Mouse (Mus musculus): ENCODE results near the gene Med4.

Gene Med4

GRCm38 (mm10) chr14:73509765-73510423 is at the start of gene Med4:
TSS of gene Med4 (plus strand) at chr14:73510025.
- DNase-seq (ENCODE audit: low spot score), result peak; percentile 92

DNA sequence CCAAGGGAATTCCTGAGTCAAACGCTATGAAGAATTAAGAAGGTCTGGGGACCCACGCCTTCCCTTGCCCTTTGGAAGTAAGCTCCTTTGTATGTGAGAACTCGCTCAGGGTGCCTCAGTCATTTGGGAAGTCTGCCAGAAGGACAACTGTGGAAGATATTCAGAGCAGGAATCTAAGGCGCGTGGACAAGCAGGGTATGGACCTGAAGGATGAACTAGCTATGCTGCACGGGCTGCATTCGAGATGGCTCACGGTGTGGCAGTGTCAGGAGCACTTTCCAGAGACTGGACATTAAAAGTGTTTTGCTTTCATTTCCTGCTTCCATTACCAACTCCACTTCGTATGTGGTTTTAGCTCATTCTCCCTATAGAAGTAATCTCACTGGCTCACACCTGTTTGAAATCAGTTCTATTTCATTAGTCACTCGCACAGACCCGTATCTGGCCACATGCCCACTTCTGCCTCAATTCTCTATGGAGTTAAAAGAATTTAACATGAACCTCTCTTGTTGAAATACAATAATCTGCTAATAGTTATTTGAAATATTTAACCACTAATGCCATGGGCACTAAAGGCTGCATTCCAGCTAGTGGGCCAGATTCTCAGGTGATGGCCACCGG is 49.2 kb upstream of the Med4 start:
- DNase-seq (ENCODE audit: low spot score), result no peak

GRCm38 (mm10) chr14:73462211-73462610 is 47.6 kb upstream of the Med4 start:
- no peak for DNase-seq (ENCODE audit: low spot score)

DNA sequence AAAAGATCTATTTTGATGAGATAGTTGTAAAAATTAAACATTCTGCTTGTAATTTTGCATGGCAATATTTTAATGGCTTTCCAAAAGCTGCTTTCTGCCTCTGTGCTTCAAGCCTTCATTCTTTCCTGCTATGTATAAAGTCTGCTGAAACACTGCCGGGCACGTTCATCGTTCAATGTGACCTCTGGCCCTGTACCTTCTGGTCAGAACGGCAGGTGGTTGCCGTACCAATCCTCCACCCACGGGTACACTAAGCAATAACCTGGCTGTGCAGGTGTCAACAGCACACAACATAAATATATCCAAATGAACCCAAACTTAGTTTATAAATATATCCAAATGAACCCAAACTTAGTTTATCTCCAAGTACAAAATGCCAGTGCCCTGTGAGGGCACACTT is 42.1 kb upstream of the Med4 start:
- DNase-seq (ENCODE audit: low spot score), result no peak

GRCm38 (mm10) chr14:73469506-73469905 is 40.3 kb upstream of the Med4 start:
- peak; percentile 87 for DNase-seq (ENCODE audit: low spot score)

DNA sequence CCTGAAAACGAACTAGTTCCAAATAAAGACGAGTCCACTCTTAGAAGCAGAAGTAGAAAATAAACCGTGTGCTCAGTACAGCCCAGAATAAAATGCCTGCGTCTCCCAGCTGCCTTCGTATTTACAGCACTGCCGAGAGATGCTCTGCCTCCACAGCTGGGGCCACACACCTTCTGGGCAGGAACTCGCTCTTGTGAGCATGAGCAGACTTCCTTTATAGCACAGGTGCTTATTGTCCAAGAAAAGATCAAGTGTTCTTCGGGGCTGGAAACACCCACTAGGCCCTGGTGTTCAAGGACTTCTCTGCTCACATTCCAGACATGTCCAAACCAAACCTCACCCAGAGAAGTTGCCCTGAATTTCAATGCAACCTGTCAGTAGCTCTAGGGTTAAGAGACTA is 39.2 kb upstream of the Med4 start:
- no peak for DNase-seq (ENCODE audit: low spot score)

- no peak for DNase-seq (ENCODE audit: low spot score)
Observed at GRCm38 (mm10) chr14:73472205-73472604, 37.6 kb upstream of the Med4 start.

DNA sequence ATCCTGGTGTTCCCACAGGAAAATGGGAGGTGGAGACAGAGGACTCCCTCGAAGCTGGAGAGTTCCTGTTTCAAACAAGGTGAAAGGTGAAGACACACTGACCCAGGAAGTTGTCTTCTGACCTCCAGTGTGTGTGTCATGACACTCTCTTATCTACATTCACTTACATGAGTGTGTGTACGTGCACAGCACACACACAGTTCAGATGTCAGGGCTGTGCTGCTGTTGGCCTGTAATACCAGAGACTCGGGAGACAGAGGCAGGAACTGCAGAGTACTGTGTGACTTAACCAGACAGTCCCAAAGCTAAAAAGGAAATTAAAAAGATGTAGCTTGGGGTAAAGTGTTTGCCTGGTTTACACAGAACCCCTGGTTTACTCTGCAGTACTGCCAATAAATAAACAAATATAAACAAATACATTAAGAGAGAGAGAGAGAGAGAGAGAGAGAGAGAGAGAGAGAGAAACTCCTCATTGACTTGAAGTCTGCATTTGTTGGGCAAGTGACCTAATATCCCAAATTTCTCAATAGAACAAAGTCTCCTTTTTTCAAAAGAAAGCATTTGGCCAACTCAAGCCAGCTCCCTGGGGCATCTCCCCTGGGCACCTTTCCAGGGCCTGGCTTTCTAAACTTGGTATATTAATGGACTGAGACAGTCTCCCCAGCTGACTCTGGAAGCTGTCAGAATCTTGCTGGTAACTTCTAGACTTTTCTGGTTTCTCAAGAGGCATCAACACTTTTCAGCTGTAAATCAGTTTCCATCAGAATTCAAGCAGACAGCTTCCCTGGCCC is 36.0 kb upstream of the Med4 start:
- DNase-seq (ENCODE audit: low spot score), result no peak

- peak; percentile 37 for DNase-seq (ENCODE audit: low spot score)
Observed at GRCm38 (mm10) chr14:73474636-73475093, 35.2 kb upstream of the Med4 start.

- no peak for DNase-seq (ENCODE audit: low spot score)
Observed at GRCm38 (mm10) chr14:73475506-73475905, 34.3 kb upstream of the Med4 start.

DNA sequence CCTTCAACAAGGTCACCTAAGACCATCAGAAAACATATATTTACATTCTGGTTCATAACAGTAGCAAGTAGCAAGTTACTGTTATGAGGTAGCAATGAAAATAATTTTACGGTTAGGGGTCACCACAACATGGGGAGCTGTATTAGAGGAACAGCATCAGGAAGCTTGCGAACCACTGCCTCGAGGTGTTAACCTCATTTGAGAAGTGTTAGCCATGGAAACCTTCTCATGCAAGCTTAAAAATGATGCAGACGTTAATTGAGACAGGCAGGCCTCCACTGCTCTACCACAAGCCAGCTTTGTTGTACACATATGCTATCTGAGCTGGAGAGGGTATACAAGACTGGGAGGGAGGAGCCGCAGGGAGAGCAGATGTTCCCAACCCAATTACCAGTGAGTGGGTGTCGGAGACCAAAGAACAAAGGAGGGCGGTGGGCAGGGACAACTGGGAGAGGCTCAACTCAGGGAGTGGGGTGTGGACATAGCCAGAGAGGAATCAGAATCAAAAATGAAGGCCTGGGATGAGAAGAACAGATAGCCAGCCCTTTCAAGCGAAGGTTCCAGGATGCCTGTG is 33.4 kb upstream of the Med4 start:
- DNase-seq (ENCODE audit: low spot score), result no peak

- DNase-seq (ENCODE audit: low spot score), result no peak
Observed at GRCm38 (mm10) chr14:73477077-73477476, 32.7 kb upstream of the Med4 start.

GRCm38 (mm10) chr14:73478321-73478720 is 31.5 kb upstream of the Med4 start:
- DNase-seq (ENCODE audit: low spot score), result no peak

GRCm38 (mm10) chr14:73479771-73480170 is 30.1 kb upstream of the Med4 start:
- DNase-seq (ENCODE audit: low spot score), result no peak

DNA sequence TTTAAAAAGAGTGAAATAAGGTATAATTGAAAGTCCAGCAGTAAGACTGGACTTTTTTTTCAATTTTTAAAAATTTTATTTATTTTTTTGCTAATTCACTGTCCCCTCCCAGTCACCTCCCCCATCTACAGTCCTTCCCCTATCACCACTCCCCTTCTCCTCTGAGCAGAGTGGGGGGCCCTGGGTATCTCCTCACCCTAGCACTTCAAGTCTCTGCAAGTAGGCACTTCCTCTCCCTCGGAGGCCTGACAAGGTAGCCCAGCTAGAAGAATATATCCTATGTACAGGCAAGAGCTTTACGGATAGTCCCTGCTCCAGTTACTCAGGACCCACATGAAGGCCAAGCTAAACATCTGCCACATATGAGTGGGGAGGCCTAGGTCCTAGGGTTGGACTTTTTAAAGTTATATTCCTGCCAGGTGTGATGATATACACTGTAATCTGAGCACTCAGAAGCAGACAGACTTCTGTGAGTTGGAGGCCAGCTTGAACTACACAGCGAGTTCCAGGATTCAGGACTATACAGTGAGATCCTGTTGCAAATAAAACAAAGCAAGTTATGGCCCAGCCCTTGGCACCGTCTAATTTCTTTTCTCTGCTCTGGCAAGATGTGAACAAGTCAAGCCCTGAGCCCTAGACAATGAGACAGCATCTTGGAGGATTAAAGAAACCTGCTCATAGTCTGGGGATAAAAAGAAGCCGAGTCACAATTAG is 26.2 kb upstream of the Med4 start:
- DNase-seq (ENCODE audit: low spot score), result no peak

DNA sequence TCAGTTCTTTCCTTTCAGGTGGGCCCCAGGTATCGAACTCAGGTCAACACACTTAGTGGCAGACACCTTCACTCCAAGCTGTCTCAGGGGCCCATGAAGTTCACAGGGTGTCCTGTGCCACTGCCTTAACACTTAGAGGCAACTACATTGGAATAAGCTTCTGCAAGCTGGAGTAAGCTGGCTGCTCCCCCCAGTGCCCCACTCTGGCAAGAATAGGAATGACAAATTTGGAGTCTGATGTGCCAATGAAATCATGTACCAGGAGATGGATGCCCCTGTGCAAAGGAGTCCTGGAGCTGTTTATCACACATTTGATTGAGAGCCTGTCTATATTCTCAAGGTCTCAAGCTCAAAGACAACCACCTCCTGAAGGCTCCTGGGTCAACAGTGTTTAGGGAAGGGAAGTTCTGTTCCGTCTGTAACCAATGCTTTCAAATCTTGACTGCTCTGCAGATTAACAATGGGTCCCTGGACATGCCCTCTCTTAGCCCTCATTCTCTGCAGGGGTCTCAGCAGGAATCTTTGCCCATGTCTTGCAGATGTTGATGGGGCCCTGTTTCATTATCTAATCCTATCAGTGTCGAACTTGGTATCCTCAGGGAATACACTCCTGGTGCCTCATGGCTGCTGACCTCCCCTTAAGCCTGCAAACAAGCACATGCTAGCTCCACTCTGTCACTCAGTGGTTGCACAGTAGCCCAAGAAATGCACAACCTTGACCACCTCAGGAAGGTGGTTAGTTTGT is 25.3 kb upstream of the Med4 start:
- no peak for DNase-seq (ENCODE audit: low spot score)

- DNase-seq (ENCODE audit: low spot score), result no peak
Observed at GRCm38 (mm10) chr14:73486641-73487040, 23.2 kb upstream of the Med4 start.

DNA sequence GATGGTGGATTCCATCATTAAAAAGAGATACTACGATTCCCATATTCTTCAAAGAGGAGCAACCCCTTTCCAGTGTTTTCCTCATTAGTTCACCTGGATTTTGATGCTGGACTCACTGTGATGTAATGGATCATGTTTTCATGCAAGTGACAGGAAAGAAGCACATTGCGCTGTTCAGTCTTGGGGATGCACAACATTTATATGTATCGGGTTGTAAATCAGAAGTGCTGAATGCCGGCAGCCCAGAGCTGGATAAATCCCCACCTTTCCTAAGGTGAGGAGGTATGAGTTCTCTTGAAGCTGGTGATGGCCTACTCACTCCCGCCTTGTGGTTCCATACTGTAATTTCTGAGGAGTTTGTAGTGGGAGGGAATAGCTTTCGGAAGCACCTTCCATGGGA is 16.5 kb upstream of the Med4 start:
- DNase-seq (ENCODE audit: low spot score), result no peak

GRCm38 (mm10) chr14:73494122-73494521 is 15.7 kb upstream of the Med4 start:
- DNase-seq (ENCODE audit: low spot score), result no peak

DNA sequence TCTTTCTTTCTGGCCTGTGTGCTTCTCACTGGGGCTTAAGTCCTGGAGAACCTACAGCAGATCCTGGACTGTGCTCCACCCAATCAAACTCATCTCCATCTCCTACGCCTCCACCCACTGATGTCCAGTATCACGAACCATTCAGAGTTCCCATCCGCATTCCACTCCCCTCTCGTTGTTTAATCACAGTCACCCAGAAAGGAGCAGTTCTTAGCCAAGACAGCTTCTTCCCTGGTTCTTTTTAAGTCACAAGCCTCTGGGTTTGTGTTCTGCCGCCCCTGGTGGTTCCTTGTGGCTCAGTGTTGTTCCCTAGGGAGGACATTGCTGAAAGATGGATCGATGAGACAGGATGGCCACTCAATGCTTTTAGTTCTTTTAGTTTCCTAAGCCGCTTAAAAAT is 14.1 kb upstream of the Med4 start:
- no peak for DNase-seq (ENCODE audit: low spot score)

- no peak for DNase-seq (ENCODE audit: low spot score)
Observed at GRCm38 (mm10) chr14:73501283-73501682, 8.5 kb upstream of the Med4 start.

Data from layer of hippocampus, adult 9-10 months (tissue).